Mouse (Mus musculus) retina, postnatal 1 day (tissue): ENCODE data around the gene Rsph6a.
A peak's percentile ranks its signal among the peaks of the same experiment; 100 is the strongest.

Source experiments
- DNase-seq: peaks from one replicate; pipeline ENCODE4 v3.0.0-alpha.2; 2012

The Rsph6a gene

DNA sequence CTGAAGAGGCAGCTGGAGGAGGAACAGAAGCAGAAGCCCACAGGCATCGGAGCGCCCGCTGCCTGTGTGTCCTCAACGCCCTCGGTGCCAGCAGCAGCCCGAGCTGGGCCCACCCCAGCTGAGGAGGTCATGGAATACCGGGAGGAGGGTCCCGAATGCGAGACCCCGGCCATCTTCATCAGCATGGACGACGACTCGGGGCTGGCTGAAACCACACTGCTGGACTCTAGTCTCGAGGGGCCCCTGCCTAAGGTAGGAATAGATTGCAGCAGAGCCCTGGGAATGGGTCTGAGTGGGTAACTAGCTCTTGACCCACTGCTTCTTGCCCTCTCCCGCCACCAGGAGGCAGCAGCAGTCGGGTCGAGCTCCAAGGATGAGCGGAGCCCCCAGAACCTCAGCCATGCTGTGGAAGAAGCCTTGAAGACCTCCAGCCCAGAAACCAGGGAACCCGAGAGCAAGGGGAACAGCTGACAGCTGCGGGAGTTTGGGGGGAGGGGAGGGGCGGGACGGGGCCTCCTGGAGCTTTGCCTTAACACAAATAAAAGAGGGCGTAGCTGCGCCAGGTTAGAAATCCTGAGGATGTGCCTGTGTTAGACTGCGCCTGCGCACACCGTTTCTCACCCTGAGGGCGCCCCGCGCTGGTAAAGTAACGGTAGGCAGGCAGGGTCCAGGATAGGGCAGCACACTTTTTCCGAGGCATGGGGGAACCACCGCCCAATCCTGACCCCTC lies at the start of gene Rsph6a:
Rsph6a (plus strand) TSS at position 644 of the 730 bp plus-strand sequence.
- DNase-seq: peak; percentile 81

- no peak for DNase-seq
These were observed 48.9 kb upstream of the Rsph6a start for GRCm38 (mm10) chr7:19005417-19006121.

DNA sequence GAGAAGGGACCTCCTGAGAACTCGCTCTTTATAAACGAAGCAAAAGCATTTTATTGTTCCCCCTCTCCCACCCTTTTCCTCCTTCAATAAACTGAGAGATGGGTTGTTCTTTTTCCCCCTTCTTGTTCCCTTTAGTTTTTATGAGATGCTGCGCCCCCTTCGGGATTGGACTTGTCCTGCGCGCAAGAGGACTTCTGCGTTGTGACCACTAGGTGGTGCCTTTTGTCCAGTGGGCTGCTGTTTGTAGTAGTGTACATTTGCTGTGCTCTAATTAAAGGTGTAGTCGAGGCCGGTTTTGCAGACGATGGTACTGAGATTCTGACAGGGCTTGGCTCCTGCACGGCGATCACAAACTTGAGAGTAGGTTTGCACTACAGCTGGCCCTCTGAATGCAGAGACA lies 48.0 kb upstream of the Rsph6a start:
- peak; percentile 93 for DNase-seq

GRCm38 (mm10) chr7:19007026-19007977 lies 47.2 kb upstream of the Rsph6a start:
- DNase-seq: no peak

GRCm38 (mm10) chr7:19010581-19010980 lies 43.9 kb upstream of the Rsph6a start:
- no peak for DNase-seq

- peak; percentile 40 for DNase-seq
These were observed 42.4 kb upstream of the Rsph6a start for GRCm38 (mm10) chr7:19012025-19012621.

- no peak for DNase-seq
These were observed 41.6 kb upstream of the Rsph6a start for GRCm38 (mm10) chr7:19012882-19013281.

DNA sequence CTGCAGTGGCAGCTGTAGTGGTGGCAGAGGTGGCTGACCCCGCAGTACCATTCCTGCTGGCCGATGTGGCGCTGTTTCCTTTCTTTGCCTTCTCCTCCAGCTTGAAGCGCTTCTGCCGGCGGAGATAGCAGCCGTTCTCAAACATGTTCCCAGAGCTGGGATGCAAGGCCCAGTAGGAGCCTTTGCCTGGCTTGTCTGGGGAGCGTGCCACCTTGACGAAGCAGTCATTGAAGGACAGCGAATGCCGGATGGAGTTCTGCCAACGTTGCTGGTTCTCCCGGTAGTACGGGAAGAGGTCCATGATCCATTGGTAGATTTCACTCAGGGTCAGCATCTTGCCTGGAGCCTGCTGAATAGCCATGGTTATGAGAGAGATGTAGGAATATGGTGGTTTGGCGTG lies 40.0 kb upstream of the Rsph6a start:
- no peak for DNase-seq

- no peak for DNase-seq
These were observed 38.4 kb upstream of the Rsph6a start for GRCm38 (mm10) chr7:19016042-19016441.

- DNase-seq: no peak
These were observed 36.6 kb upstream of the Rsph6a start for GRCm38 (mm10) chr7:19017909-19018308.

DNA sequence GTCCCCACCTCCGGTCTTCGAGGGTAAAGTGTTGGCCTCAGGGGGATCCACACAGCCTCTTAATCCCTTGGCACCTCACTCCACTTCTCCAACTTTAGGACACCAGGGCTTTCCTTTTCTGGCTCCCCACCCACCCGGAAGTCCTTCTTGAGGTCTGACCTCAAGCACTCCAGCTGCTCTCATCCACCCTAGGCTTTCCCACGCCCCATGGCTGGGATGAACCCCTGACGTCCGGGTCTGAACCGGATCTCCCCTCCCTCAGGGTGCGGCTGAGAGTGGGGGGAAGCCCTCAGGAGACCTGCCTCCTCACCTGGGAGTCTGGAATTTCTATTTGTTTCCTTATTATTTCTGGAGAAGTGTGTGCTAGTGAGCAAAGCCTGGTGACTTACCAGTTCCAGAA lies 33.4 kb upstream of the Rsph6a start:
- no peak for DNase-seq

GRCm38 (mm10) chr7:19022189-19022958 lies 32.1 kb upstream of the Rsph6a start:
- no peak for DNase-seq

DNA sequence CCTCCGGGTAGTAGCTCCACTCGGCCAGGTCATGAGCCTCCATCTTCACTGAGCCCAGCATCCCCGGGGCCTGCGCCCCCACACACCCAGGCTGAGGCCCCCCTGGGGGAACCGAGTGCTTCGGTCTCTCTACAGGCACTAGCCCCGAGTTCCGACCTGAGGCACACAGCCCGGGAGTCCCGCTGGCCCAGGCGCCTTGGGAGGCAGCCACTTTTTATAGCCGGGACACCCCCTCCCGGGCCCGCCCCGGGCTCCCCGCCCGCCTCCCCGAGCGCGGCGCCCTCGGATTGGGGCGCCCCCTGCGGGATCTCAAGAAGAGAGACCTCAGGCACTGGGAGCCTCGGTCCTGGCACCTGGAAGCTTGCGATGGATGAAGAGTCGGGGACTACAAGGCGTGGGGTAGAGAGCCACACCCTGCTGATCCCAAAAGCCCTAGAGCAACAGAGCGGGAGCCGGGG lies 31.1 kb upstream of the Rsph6a start, which contains the start of gene Foxa3:
Foxa3 (minus strand) TSS at position 182 of the 458 bp plus-strand sequence.
- DNase-seq: no peak

- DNase-seq: peak; percentile 98
These were observed 30.4 kb upstream of the Rsph6a start, which contains the start of gene Sympk for GRCm38 (mm10) chr7:19024096-19024506. Gene Sympk (plus strand): TSS chr7:19024377.

- no peak for DNase-seq
These were observed 29.8 kb upstream of the Rsph6a start for GRCm38 (mm10) chr7:19024581-19025255.

- DNase-seq: no peak
These were observed 26.4 kb upstream of the Rsph6a start for GRCm38 (mm10) chr7:19028067-19028466.

DNA sequence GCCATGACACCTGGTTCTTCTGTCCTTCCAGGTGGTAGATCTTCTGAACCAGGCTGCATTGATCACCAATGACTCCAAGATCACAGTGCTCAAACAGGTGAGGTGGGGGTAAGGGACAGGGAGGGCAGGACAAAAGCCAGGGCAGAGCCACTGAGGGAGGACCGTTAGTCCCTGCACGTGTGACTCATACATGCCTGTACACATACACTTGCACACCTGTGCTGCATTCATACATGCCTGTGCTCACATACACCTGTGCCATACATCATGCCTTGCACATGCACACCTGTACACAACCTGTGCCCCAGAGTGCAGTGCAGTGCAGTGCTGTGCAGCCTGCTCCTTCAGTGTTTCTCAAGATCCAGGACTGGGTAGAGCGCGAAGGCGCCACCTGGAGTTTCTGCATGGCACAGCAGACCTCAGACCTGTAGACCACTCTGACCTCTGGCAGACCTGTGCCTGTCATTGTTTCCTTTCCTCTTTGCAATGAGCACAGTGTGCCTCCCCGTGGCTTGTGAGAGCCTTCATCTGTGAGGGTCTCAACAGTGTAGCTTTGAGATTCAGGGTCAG lies 25.3 kb upstream of the Rsph6a start:
- DNase-seq: peak; percentile 68

GRCm38 (mm10) chr7:19031641-19032040 lies 22.8 kb upstream of the Rsph6a start:
- no peak for DNase-seq

- no peak for DNase-seq
These were observed 9.9 kb upstream of the Rsph6a start for GRCm38 (mm10) chr7:19044616-19045015.

- no peak for DNase-seq
These were observed 8.0 kb upstream of the Rsph6a start for GRCm38 (mm10) chr7:19046286-19047069.
